18 mouse cellular contexts compared by ENCODE assay signal in the genomic region with DNA sequence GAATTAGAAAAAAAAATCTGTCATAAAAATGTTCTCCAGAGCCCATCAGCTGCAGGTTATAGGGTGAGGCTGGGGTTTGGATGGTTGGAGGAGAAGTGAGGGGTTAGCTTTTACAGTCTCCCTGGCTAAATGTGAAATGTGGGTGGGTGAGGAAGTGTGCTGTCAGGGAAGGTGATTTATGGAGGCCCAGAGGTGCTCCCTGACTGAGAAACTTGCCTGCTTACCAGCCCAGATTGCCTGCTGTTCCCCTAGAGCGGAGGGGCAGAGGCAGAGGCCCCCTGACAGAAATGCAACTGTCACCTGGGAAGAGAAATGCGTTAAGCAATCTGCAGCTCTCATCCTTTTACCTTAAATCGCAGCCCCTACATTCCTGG.
DNase-seq lines count a peak whose midpoint lies in the region; ATAC-seq and TF ChIP-seq lines count a peak whose summit lies in the region.
"Had no signal": no experiment of that assay in that cellular context is flagged by ENCODE, and none has a peak within 500 bp of the region (broad histone marks: within the 10 kb centered on the region; RNA-seq: fewer than 3 reads in every experiment).

No protein-coding gene starts in this region.

- no peak for DNase-seq in kidney, postnatal 36 days
- no peak for DNase-seq in stomach, postnatal 0 days (ENCODE audit: low spot score)
- DNase-seq in midbrain, embryonic 11.5 days (ENCODE audit: low spot score, missing footprints) = no peak
- no peak for DNase-seq in midbrain, postnatal 0 days (ENCODE audit: low spot score)
- DNase-seq: cerebellum, adult 8-10 months; kidney, adult 9 months; lung, postnatal 14 days; right cerebral cortex, postnatal 4 days had no signal

- H3K9ac ChIP-seq in kidney, embryonic 14.5 days (ENCODE audit: low read depth, low read length) = no peak overlapping the region
- H3K9ac ChIP-seq in stomach, embryonic 15.5 days = no peak overlapping the region
- H3K9ac ChIP-seq in stomach, postnatal 0 days (ENCODE audit: low read length) = no peak overlapping the region
- H3K9ac ChIP-seq in intestine, embryonic 16.5 days (ENCODE audit: low read depth, low read length) = no peak overlapping the region
- H3K9ac ChIP-seq in midbrain, embryonic 11.5 days (ENCODE audit: low read length) = no peak overlapping the region
- H3K9ac ChIP-seq in midbrain, postnatal 0 days (replicated peaks; ENCODE audit: low read length, poor library complexity, severe bottlenecking) = no peak overlapping the region
- H3K9ac ChIP-seq: limb, embryonic 12.5 days; neural tube, embryonic 15.5 days had no signal

- H3K9me3 ChIP-seq in kidney, embryonic 14.5 days (ENCODE audit: control insufficient read depth, low read length) = no peaks in the 10 kb centered on the region
- H3K9me3 ChIP-seq in stomach, embryonic 15.5 days = no peaks in the 10 kb centered on the region
- no peaks in the 10 kb centered on the region for H3K9me3 ChIP-seq in stomach, postnatal 0 days (ENCODE audit: control insufficient read depth, low read length)
- H3K9me3 ChIP-seq in intestine, embryonic 16.5 days (ENCODE audit: control insufficient read depth, low read length) = no peaks in the 10 kb centered on the region
- no peaks in the 10 kb centered on the region for H3K9me3 ChIP-seq in midbrain, embryonic 11.5 days (ENCODE audit: control insufficient read depth, low read length)
- no peaks in the 10 kb centered on the region for H3K9me3 ChIP-seq in midbrain, postnatal 0 days (ENCODE audit: low read length)
- H3K9me3 ChIP-seq: midbrain, embryonic 10.5 days; neural tube, embryonic 15.5 days had no signal

- peak overlapping the region; percentile 51; the same call in 1 of the 2 replicates for H3K27ac ChIP-seq in kidney, embryonic 14.5 days (ENCODE audit: low read depth, low read length)
- peak overlapping the region; percentile 36 for H3K27ac ChIP-seq in stomach, embryonic 15.5 days
- H3K27ac ChIP-seq in stomach, postnatal 0 days (replicated peaks) = no peak overlapping the region
- no peak overlapping the region for H3K27ac ChIP-seq in intestine, embryonic 16.5 days (ENCODE audit: low read length)
- H3K27ac ChIP-seq in midbrain, embryonic 11.5 days (ENCODE audit: low read depth, low read length) = no peak overlapping the region
- no peak overlapping the region for H3K27ac ChIP-seq in midbrain, postnatal 0 days (ENCODE audit: low read depth, low read length)
- H3K27ac ChIP-seq: left cerebral cortex, adult 2 months; limb, embryonic 12.5 days; midbrain, embryonic 10.5 days; neural tube, embryonic 15.5 days had no signal

- ATAC-seq in kidney, embryonic 14.5 days (ENCODE audit: low FRiP score, low TSS enrichment) = peak; percentile 78
- ATAC-seq in stomach, embryonic 15.5 days (ENCODE audit: insufficient read depth, low FRiP score, low read depth) = no peak
- ATAC-seq in stomach, postnatal 0 days (ENCODE audit: low FRiP score, low TSS enrichment) = no peak
- ATAC-seq in intestine, embryonic 16.5 days = peak; percentile 59
- no peak for ATAC-seq in midbrain, embryonic 11.5 days (ENCODE audit: low FRiP score)
- ATAC-seq in midbrain, postnatal 0 days (ENCODE audit: low FRiP score) = no peak
- ATAC-seq: CD4-positive, CD25-positive, alpha-beta regulatory T cell, adult 4 months; forebrain, embryonic 14.5 days had no signal

- no peak overlapping the region for H3K4me3 ChIP-seq in kidney, embryonic 14.5 days (ENCODE audit: low read length)
- no peak overlapping the region for H3K4me3 ChIP-seq in stomach, embryonic 15.5 days (replicated peaks)
- no peak overlapping the region for H3K4me3 ChIP-seq in stomach, postnatal 0 days (ENCODE audit: low read depth, low read length)
- no peak overlapping the region for H3K4me3 ChIP-seq in intestine, embryonic 16.5 days (ENCODE audit: low read length)
- H3K4me3 ChIP-seq in midbrain, embryonic 11.5 days (ENCODE audit: low read depth, low read length) = no peak overlapping the region
- H3K4me3 ChIP-seq in midbrain, postnatal 0 days (ENCODE audit: low read depth, low read length) = no peak overlapping the region
- H3K4me3 ChIP-seq: left cerebral cortex, adult 2 months; limb, embryonic 12.5 days; midbrain, embryonic 10.5 days; neural tube, embryonic 15.5 days had no signal

- H3K27me3 ChIP-seq in kidney, embryonic 14.5 days (ENCODE audit: control insufficient read depth, insufficient read depth, low read length) = no peaks in the 10 kb centered on the region
- no peaks in the 10 kb centered on the region for H3K27me3 ChIP-seq in stomach, embryonic 15.5 days (replicated peaks)
- no peaks in the 10 kb centered on the region for H3K27me3 ChIP-seq in stomach, postnatal 0 days (ENCODE audit: control insufficient read depth, insufficient read depth, low read length)
- H3K27me3 ChIP-seq in intestine, embryonic 16.5 days (replicated peaks; ENCODE audit: control insufficient read depth, insufficient read depth, low read length) = no peaks in the 10 kb centered on the region
- no peaks in the 10 kb centered on the region for H3K27me3 ChIP-seq in midbrain, embryonic 11.5 days (ENCODE audit: control insufficient read depth, insufficient read depth, low read length)
- H3K27me3 ChIP-seq in midbrain, postnatal 0 days (ENCODE audit: insufficient read depth, low read length) = no peaks in the 10 kb centered on the region
- H3K27me3 ChIP-seq: neural tube, embryonic 15.5 days had no signal

- no peak overlapping the region for H3K4me2 ChIP-seq in kidney, embryonic 14.5 days (replicated peaks; ENCODE audit: low read depth, low read length)
- no peak overlapping the region for H3K4me2 ChIP-seq in stomach, embryonic 15.5 days
- no peak overlapping the region for H3K4me2 ChIP-seq in stomach, postnatal 0 days (replicated peaks; ENCODE audit: low read depth)
- no peak overlapping the region for H3K4me2 ChIP-seq in intestine, embryonic 16.5 days (ENCODE audit: low read depth, low read length)
- no peak overlapping the region for H3K4me2 ChIP-seq in midbrain, embryonic 11.5 days
- H3K4me2 ChIP-seq in midbrain, postnatal 0 days (ENCODE audit: low read depth, low read length, poor library complexity, severe bottlenecking) = no peak overlapping the region
- H3K4me2 ChIP-seq: limb, embryonic 12.5 days; neural tube, embryonic 15.5 days had no signal

- TF ChIP-seq EP300 in stomach, postnatal 0 days (optimal IDR thresholded peaks at IDR 0.05) = no peak

- TF ChIP-seq CTCF in stomach, postnatal 0 days (IDR thresholded peaks at IDR 0.05; ENCODE audit: low read depth) = no peak
- no peak for TF ChIP-seq CTCF in midbrain, postnatal 0 days (IDR thresholded peaks at IDR 0.05)

- 5% methylated on average over 3 of the region's 3 CpGs for WGBS in kidney, embryonic 14.5 days
- WGBS in stomach, embryonic 15.5 days = 29% methylated on average over 3 of the region's 3 CpGs
- WGBS in stomach, postnatal 0 days = 38% methylated on average over 3 of the region's 3 CpGs
- WGBS in intestine, embryonic 16.5 days = 16% methylated on average over 3 of the region's 3 CpGs
- 77% methylated on average over 3 of the region's 3 CpGs for WGBS in midbrain, embryonic 11.5 days
- WGBS in midbrain, postnatal 0 days = 80% methylated on average over 3 of the region's 3 CpGs

- peaks cover 12% of the 10 kb centered on the region for H3K4me1 ChIP-seq in kidney, embryonic 14.5 days (ENCODE audit: control insufficient read depth, insufficient read depth, low read length)
- H3K4me1 ChIP-seq in stomach, embryonic 15.5 days = peaks cover 19% of the 10 kb centered on the region; the same call in 1 of the 2 replicates
- no peaks in the 10 kb centered on the region for H3K4me1 ChIP-seq in stomach, postnatal 0 days (replicated peaks; ENCODE audit: control insufficient read depth, insufficient read depth)
- H3K4me1 ChIP-seq in intestine, embryonic 16.5 days (ENCODE audit: control insufficient read depth, insufficient read depth, low read length) = peaks cover 6% of the 10 kb centered on the region; the same call in 1 of the 2 replicates
- no peaks in the 10 kb centered on the region for H3K4me1 ChIP-seq in midbrain, embryonic 11.5 days (ENCODE audit: control insufficient read depth, insufficient read depth, low read length)
- H3K4me1 ChIP-seq in midbrain, postnatal 0 days (ENCODE audit: insufficient read depth, low read length) = no peaks in the 10 kb centered on the region

- no peaks in the 10 kb centered on the region for H3K36me3 ChIP-seq in kidney, embryonic 14.5 days (ENCODE audit: control insufficient read depth, insufficient read depth, low read length)
- no peaks in the 10 kb centered on the region for H3K36me3 ChIP-seq in stomach, embryonic 15.5 days
- no peaks in the 10 kb centered on the region for H3K36me3 ChIP-seq in stomach, postnatal 0 days (ENCODE audit: control insufficient read depth, insufficient read depth, low read length)
- H3K36me3 ChIP-seq in intestine, embryonic 16.5 days (ENCODE audit: control insufficient read depth, insufficient read depth, low read length) = no peaks in the 10 kb centered on the region
- no peaks in the 10 kb centered on the region for H3K36me3 ChIP-seq in midbrain, embryonic 11.5 days (ENCODE audit: control insufficient read depth, insufficient read depth, low read length)
- H3K36me3 ChIP-seq in midbrain, postnatal 0 days (ENCODE audit: insufficient read depth, low read length) = no peaks in the 10 kb centered on the region
- H3K36me3 ChIP-seq: G1E; limb, embryonic 12.5 days; midbrain, embryonic 10.5 days; neural tube, embryonic 15.5 days had no signal

Comparison
In these comparisons a context has a peak if more than half of its experiments do, and no peak if none do; other contexts are left out.
1. H3K27ac ChIP-seq: peak in kidney, embryonic 14.5 days (single experiment) and stomach, embryonic 15.5 days (single experiment); none in stomach, postnatal 0 days (single experiment), intestine, embryonic 16.5 days (single experiment), midbrain, embryonic 11.5 days (single experiment) and midbrain, postnatal 0 days (single experiment).
2. ATAC-seq: peak in kidney, embryonic 14.5 days (single experiment) and intestine, embryonic 16.5 days (single experiment); none in stomach, embryonic 15.5 days (single experiment), stomach, postnatal 0 days (single experiment), midbrain, embryonic 11.5 days (single experiment) and midbrain, postnatal 0 days (single experiment).